Mouse (Mus musculus): ENCODE results near the gene Adck1.

Adck1 gene

GRCm38 (mm10) chr12:88413239-88413638 is 52.9 kb downstream of the Adck1 start:
- intact Hi-C loops (cut with DNase I): no loop called here

GRCm38 (mm10) chr12:88419912-88420621 is 59.7 kb downstream of the Adck1 start:
- intact Hi-C loops (cut with DNase I): no loop called here

- intact Hi-C loops (cut with DNase I): no loop called here
Observed at GRCm38 (mm10) chr12:88426926-88427325, 66.6 kb downstream of the Adck1 start.

- intact Hi-C loops (cut with DNase I): no loop called here
Observed at GRCm38 (mm10) chr12:88428735-88429134, 68.4 kb downstream of the Adck1 start.

- intact Hi-C loops (cut with DNase I): no loop called here
Observed at GRCm38 (mm10) chr12:88432277-88432676, 71.9 kb downstream of the Adck1 start.

- intact Hi-C loops (cut with DNase I): no loop called here
Observed at GRCm38 (mm10) chr12:88433171-88433570, 72.8 kb downstream of the Adck1 start.

- intact Hi-C loops (cut with DNase I): no loop called here
Observed at GRCm38 (mm10) chr12:88436962-88437750, 76.8 kb downstream of the Adck1 start.

- intact Hi-C loops (cut with DNase I): no loop called here
Observed at GRCm38 (mm10) chr12:88441922-88442809, 81.8 kb downstream of the Adck1 start.

- intact Hi-C loops (cut with DNase I): no loop called here
Observed at GRCm38 (mm10) chr12:88444040-88444439, 83.7 kb downstream of the Adck1 start.

GRCm38 (mm10) chr12:88445471-88445870 is 85.1 kb downstream of the Adck1 start:
- intact Hi-C loops (cut with DNase I): no loop called here

GRCm38 (mm10) chr12:88450658-88451563 is 90.6 kb downstream of the Adck1 start:
- intact Hi-C loops (cut with DNase I): no loop called here

GRCm38 (mm10) chr12:88454701-88455410 is 94.5 kb downstream of the Adck1 start:
- intact Hi-C loops (cut with DNase I): no loop called here

- intact Hi-C loops (cut with DNase I): no loop called here
Observed at GRCm38 (mm10) chr12:88457021-88457420, 96.7 kb downstream of the Adck1 start.

- intact Hi-C loops (cut with DNase I): no loop called here
Observed at GRCm38 (mm10) chr12:88458936-88459335, 98.6 kb downstream of the Adck1 start.

GRCm38 (mm10) chr12:88459461-88459860 is 99.1 kb downstream of the Adck1 start:
- intact Hi-C loops (cut with DNase I): no loop called here

GRCm38 (mm10) chr12:88461026-88461425 is 100.7 kb downstream of the Adck1 start:
- intact Hi-C loops (cut with DNase I): no loop called here

- intact Hi-C loops (cut with DNase I): no loop called here
Observed at GRCm38 (mm10) chr12:88463588-88464290, 103.4 kb downstream of the Adck1 start.

GRCm38 (mm10) chr12:88466801-88467200 is 106.4 kb downstream of the Adck1 start:
- intact Hi-C loops (cut with DNase I): no loop called here

GRCm38 (mm10) chr12:88467257-88467656 is 106.9 kb downstream of the Adck1 start:
- intact Hi-C loops (cut with DNase I): no loop called here
